Mouse (Mus musculus): ENCODE results near the gene Gab1.

Gene Gab1

DNA sequence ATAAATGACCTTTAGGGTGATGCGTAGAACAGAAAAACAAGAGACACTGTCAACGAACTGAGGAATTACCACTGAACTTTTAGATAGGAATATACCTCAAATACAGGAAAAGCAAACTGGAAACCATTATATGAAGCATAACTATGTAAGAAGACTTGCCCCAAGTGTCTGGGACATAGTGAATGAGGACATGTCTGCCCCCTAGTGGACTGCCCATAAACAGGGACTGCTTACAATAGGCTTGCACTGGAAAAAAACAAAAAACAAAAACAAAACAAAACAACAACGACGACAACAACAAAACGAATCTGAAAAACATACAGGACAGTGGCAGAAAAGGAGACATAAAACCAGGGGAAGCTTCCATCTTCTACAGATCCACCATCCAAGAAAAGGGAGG lies 66.9 kb downstream of the Gab1 start:
- in situ Hi-C loops (cut with MboI; ENCODE audit: low sequenced_read_pairs): no loop called here

DNA sequence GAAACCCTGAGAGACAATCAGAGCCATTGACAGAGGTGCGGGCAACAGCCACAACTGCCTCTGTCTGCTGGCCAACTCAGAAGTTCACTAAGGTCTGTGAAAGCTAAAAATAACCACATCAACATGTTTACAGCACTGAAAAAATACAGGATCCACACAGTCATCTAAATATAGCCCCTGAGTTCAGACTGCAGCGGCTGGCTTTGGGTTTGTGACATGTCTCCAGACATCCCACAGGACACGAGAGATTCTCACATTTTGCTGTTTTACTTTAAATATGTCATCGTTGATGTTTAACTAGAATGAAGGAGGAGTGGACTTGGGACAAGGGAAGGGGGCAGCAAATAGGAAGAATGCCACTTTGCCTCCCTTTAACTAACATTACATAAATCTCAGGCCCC lies 68.7 kb downstream of the Gab1 start:
- in situ Hi-C loops (cut with MboI; ENCODE audit: low sequenced_read_pairs): no loop called here

GRCm38 (mm10) chr8:80810916-80811315 lies 69.4 kb downstream of the Gab1 start:
- in situ Hi-C loops (cut with MboI; ENCODE audit: low sequenced_read_pairs): no loop called here

DNA sequence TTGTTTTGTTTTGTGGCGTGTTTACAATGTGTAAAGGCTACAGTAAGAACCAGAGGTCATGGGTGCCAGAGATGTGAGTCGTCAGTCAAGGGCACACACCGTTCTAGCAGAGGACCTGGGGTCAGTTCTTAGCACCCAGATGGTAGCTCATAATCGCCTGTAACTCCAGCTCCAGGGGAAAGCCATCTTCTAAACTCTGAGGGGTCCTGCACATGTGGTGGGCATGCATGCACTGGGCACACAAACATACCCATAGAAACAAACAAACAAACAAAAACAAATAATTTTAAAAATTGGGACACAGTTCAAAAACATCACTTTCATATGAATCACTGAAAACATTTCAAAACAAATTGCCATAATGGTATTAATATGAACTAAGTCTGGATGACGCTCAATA lies 69.9 kb downstream of the Gab1 start:
- in situ Hi-C loops (cut with MboI; ENCODE audit: low sequenced_read_pairs): no loop called here

DNA sequence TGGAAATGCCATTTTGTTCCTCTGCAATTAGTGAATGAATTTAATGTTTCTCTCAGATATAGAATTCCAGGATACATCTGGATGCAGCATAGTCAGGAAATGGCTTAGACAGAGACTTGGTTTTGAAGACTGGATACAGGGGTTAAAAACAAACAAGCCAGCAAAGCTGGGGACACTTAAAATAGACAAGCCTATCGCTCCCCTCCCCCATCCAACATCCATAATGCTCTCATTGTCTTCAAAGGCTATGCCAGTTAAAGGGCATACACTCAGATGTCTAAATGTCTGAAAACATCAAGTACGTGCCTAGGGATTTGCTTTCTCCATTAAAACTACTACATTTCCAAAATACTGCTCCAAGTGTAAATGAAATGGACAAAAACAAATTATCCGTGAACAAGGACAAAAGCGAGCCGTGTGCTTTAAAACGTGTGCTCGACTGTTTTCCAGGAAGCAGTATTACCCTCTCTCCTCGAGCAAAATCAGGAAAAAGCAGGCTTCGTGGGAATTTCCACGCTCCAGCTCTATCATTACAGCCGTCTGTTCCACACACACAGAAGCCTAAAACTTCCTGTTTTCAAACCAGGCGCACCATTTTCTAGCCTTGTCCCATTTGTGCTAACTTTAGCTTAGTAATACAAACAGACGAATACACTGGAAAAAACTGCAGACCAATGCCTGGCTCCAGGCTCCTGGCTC lies 72.4 kb downstream of the Gab1 start:
- in situ Hi-C loops (cut with MboI; ENCODE audit: low sequenced_read_pairs): no loop called here

DNA sequence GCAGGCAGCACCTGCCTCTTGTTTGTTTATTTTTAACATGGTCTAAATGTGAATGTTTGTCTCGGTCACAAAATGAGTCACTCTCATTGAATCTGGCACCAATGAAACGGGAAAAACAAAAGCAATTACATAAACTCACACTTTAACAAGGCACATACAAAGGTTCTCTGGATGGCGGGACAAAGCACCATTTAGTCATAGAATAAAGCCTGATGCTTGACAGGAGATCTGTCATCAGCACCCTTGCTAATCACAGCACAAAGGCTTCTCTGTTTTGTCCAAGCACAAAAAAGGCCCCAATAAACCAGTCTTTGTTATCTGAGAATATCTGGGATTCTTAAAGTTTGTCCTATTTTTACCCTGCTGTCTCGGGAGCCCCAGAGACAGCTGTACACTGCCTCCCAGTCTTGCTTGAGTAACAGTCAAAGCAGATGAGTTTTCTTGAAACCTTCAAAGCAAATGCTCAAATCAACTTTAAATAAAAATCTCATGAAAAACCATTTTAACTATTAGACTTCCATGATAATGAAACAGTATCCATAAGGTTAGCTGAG lies 76.2 kb downstream of the Gab1 start:
- in situ Hi-C loops (cut with MboI; ENCODE audit: low sequenced_read_pairs): no loop called here

DNA sequence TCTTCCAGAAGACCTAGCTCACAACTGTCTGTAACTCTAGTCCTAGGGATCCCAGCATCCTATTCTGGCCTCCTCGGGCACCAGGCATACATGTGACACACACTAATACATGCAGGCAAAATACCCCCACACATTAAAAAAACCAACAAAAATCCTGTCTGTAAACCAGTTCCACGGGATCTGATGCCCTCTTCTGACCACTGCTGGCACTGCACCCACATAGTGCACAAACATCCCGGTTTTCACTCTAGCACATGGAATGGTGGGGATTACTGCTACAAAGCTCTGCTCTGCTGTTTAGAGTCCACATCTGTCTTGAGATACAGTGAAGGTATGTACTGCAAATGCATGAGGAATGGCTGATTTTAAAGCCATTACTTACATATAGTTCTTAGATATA lies 81.5 kb downstream of the Gab1 start:
- in situ Hi-C loops (cut with MboI; ENCODE audit: low sequenced_read_pairs): no loop called here

- in situ Hi-C loops (cut with MboI; ENCODE audit: low sequenced_read_pairs): no loop called here
These were observed 82.0 kb downstream of the Gab1 start for GRCm38 (mm10) chr8:80798198-80798777.

DNA sequence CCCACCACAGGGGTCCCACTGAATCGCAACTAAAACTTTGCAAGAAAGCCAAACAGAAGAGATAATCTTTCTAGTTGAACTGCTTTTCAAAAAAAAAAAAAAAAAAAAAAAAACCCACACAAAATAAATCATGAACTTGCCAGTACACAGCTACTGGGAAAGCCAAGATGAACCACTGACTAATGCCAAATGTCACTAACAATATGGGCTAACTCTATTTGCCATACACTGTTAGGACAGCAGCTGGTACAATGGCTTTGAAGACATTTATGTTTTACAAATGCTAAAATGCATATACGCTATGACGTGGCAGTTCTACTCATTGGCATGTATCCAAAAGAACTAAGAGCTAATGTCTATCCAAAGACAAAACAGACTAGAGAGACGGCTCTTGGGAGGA lies 84.2 kb downstream of the Gab1 start:
- in situ Hi-C loops (cut with MboI; ENCODE audit: low sequenced_read_pairs): no loop called here

- in situ Hi-C loops (cut with MboI; ENCODE audit: low sequenced_read_pairs): no loop called here
These were observed 85.5 kb downstream of the Gab1 start for GRCm38 (mm10) chr8:80794585-80795509.

DNA sequence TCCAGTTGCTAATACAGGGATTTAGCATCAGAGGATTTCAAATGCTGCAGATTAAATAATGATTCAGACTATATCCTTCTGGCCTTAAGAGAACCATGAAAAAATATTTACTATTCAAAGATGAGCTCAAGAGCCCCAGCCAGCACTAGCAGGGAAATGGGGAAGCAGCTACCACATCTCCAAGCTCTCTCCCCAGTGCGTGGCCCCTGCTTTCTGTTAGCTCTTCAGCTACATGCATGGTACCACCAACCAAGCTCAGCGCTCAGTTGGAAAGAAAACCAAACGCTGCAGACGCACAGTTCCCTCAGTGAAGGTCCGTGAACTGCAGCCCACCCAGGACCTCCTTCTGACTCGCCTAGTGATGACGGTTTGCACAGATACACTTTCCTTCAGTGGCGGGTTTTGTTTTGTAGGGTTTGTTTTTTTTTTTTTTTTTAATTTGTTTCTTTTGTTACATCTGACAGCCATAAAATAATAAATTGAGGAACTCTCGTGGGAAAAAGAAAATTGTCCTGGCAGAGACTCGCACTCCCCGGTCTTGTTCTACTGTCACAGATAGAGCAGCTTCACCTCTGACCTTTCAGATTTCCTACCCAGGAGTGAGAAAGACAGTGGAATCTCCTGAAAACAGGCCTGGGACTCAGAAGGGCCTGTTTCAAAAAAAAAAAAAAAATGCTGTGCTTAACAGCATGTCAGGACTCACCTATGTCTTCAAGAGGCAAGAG lies 86.4 kb downstream of the Gab1 start:
- in situ Hi-C loops (cut with MboI; ENCODE audit: low sequenced_read_pairs): no loop called here

GRCm38 (mm10) chr8:80792214-80792613 lies 88.1 kb downstream of the Gab1 start:
- in situ Hi-C loops (cut with MboI; ENCODE audit: low sequenced_read_pairs): no loop called here

DNA sequence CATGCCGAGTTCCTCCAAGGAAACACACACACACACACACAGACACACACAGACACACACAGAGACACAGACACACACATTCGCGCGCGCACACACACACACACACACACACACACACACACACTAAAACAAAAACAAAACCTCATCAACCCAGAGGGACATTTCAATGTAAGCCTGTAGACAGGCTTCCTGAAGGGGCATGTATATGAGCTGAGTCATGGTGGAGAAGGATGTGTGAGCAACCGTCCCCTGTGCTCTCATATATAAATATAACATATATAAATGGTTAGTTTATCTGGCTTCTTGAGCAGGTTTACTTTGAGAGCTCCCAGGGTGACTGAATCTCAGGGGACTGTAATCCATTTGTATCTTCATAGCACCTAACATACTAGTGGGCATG lies 91.0 kb downstream of the Gab1 start:
- in situ Hi-C loops (cut with MboI; ENCODE audit: low sequenced_read_pairs): no loop called here

DNA sequence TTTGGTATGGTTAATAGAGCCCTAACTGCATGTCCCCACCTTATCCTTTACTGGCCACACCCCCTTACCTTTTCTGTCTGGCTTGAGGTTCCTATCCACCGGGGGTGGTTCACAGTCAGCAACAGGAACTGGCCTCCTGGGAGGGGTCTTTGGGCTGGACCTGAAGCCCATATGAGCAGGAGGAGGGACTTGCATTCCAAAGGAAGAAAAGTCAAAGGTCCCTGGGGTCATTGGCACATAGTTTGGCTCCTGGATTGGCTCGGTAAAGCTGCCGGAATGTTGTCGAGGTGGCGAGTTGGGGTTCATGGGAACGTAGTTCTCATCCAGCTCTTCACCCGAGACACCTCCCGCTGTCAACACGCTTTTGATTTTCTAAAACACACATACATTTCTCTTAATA lies 95.8 kb downstream of the Gab1 start:
- in situ Hi-C loops (cut with MboI; ENCODE audit: low sequenced_read_pairs): no loop called here

DNA sequence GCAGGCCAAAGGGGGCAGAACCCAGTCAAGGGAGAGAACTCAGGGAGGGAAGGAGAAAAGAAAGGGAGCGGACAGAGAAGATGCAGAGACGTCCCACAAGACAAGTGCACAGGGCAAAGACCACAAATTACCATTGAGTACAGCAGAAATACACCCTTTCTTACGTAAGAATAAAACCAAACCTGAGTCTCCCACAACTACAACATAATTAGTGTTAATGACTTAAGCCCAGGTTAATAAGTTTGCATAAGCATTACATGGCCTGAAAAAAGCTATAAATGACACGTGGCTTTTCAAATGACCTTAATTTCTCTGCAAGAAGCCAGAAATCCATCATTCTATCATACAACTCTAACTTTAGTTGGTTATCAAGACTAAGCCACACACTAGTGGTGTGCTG lies 97.0 kb downstream of the Gab1 start:
- in situ Hi-C loops (cut with MboI; ENCODE audit: low sequenced_read_pairs): no loop called here

GRCm38 (mm10) chr8:80781338-80781737 lies 99.0 kb downstream of the Gab1 start:
- in situ Hi-C loops (cut with MboI; ENCODE audit: low sequenced_read_pairs): no loop called here

GRCm38 (mm10) chr8:80780271-80780670 lies 100.0 kb downstream of the Gab1 start:
- in situ Hi-C loops (cut with MboI; ENCODE audit: low sequenced_read_pairs): no loop called here

GRCm38 (mm10) chr8:80776436-80776835 lies 103.9 kb downstream of the Gab1 start:
- in situ Hi-C loops (cut with MboI; ENCODE audit: low sequenced_read_pairs): no loop called here

- in situ Hi-C loops (cut with MboI; ENCODE audit: low sequenced_read_pairs): no loop called here
These were observed 107.4 kb downstream of the Gab1 start for GRCm38 (mm10) chr8:80772732-80773460.

- in situ Hi-C loops (cut with MboI; ENCODE audit: low sequenced_read_pairs): no loop called here
These were observed 111.9 kb downstream of the Gab1 start for GRCm38 (mm10) chr8:80768451-80768850.
